Mouse (Mus musculus) c-Kit-positive CD71-negative TER-119-negative erythroid progenitor cells, embryonic 14.5 days (primary cell): ENCODE measurements around the gene Tmem178b.

Experiments used
- DNase-seq: peaks from one replicate; pipeline ENCODE4 v3.0.0-alpha.2; 2013; ENCODE audit warnings: low read depth

The Tmem178b gene

DNA sequence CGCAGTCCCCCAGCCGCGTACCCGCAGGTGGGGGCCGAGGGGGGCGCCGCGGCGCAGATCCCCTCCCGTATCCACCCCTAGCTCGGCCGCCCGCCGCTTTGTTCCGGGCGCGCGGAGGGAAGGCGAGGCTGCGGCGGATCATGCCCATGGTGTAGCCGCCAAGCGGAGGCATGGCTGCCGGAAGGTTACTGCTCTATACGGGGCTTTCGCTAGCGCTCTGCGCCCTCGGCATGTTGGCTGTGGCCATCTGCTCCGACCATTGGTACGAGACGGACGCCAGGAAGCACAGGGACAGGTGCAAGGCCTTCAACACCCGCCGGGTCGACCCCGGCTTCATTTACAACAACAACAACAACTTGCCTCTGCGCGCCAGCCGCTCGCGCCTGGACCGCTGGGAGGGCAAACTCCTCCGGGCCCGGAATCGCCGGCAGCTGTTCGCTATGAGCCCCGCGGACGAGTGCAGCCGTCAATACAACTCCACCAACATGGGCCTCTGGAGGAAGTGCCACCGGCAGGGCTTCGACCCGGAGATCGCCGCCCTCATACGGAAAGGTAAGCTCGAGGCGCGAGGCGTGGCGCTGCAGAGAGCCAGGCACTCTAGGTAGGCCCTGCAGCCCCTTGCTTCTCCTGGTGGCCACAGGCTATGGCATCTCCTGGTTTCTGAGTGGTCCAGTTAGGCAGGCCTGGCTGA is at the start of gene Tmem178b:
Gene Tmem178b, plus strand, starts transcription at position 371 of the 691 bp plus-strand sequence.
- DNase-seq, result no peak

DNA sequence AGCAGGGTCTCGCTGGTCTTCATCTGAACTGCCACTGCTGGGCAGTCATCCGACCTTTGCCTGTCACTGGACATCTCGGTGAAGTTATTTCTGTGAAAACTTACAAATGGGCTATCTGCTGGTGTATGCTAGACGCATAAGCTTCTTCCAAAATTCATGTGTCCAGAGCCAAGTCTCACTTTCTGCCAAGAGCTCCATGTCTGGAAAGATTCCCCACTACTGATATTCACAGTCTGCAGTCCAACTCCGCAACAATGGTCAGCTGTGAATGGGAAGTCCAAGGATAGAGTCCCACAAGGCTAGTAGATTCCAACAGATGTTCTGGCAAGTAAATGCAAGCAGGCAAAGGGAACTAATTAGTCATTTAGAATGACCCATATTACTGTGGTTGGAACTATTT is 44.3 kb upstream of the Tmem178b start:
- no peak for DNase-seq

DNA sequence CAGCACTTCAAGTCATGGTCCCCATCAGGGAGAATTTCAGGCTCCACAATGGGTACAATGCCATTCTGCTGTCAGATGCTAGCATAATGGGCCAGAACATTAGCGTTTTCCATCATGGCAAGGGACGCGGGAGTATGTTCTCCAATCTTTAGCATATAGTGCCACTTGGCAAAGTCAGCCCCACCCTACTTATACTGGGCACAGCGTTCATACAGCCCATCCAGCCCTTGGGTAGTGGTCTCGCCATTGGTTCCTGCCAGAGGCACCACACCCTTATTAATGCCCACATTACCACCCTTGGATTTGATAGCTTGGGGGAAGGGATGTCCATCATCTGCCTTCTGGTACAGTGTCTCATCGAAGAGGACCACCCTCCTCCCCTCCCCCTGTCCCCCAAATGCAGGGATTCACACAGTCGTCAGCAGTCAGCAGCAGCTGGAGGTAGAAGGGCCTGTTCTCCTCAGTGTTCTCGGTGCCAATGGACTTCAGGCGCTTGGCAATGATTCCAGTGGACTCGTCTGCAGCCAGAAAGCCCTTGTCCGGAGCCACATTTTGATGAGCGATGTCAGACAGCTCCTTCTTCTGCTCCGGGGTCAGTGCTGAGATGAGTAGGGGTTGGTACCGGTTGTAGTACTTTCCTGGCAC is 29.3 kb upstream of the Tmem178b start:
- no peak for DNase-seq

- no peak for DNase-seq
Measured at GRCm38 (mm10) chr6:39847538-39847937, 25.5 kb upstream of the Tmem178b start.

DNA sequence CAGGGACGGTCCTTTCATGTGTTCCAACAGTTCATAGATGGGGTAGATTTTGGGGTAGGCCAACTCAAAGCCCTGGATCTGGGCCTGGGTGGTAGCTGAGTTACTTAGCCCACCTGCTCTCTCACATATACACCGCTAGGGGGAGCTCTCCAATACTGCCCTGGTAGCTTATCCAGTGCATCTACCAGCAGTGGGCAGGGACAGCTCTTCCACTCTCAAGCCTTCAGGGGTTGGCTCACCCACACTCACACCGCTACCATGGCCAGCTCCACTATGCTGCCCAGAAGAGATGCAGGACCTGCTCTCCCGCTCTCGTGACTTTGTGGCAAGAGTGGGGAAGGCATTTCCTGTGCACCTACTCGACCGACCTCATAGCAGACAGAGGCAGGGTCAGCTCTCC is 24.3 kb upstream of the Tmem178b start:
- no peak for DNase-seq

DNA sequence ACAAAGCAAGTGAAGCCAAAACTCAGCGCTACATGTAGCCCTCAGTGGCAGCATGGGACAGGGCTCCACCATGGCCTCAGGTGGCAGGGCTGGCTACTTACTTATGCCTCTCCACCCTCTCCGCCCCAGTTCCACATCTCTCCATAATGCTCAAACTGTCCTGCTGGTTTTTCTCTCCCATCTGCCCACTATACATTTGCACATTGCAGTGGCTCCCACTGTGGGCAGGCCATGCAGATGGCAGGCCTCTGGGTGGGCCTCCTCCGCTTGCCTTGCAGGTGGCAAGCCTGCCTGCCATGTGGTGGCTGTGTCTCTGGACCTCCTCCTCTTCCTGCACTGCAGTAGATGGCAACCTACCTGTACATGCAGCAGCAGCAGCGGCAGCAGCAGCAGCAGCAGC is 23.4 kb upstream of the Tmem178b start:
- no peak for DNase-seq

DNA sequence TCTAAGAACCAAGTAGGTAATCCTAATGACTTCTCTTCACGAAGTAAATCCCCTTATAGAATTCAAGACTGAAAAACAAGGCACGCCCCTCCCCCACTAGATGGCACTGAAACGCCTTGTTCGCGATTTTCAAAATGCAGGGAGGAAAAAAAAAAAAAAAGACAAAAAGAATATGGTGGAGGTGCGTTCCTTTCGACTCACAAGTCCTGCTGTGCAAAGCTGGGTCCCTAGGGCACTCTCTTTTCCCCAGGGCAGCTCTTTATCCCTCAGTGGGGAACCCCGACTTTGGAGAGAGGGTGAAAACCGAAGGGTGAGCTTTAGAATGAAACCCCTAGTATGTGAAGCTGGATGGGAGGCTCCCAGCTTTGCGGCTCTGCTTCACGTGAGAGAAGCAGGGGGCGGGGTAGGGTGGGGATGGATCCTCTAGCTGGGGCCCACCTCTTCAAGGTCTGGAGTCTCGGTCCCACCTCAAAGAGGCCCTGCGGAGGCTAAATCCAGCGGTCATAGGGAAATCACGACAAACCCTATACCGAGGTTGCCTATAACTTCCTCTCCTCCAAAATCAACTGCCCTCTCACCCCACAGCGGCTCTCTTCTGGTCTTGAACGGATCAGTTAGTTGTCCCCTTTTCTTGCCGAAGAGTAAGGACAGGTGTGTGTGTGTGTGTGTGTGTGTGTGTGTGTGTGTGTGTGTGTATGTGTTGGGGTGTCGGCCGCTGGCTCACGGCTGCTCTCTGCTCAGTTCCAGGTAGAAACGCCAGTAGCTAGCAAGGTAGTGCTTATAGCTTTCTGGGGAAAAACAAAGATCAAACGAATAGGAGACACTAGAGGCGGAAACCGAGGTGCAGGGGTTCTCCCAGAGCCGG is 2.6 kb upstream of the Tmem178b start:
- DNase-seq, result no peak

DNA sequence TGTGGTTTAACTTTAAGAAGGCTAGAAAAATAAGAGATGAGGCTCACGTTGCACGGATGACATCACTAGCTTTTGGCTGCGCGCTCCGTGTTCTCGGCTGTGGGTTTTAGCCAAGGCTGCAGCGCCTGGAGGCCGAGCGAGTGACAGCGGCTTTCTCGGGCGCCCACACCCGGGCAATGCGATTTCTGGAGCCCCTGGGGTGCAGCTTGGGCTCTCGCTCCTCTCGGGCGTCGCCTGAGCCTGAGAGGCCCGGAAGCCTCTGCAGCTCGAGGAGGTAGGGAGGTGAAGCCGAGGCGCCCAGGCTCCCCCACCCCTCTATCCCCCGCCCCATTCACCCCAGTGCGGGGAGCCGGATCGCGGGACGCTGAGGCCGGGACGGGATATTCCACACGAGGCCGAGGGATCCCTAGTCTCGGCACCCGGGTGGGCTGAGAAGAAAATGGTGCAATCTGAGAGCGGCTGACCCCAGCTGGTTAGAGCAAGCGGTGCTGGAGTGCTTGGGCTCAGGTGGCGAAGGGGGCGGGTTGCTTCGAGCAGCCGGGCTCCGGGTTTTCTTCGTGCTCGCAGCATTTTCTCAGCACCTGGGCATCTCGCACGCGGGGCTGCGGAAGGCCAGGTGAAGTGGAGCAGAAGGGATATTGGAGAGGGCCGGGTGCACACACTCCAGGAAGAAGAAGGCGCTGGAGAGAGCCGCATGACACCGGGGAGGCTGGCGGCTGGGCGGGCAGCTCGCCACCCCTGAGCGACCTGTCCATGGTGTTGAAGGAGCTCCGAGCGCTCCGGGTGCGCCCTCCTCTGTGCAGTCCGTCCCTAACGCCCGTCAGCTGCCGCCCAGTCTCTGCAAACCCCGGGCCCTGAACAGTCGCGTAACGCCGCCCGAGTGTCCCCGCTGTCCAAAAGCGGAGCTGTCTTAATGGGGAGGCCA is 1.4 kb upstream of the Tmem178b start:
- DNase-seq, result no peak

GRCm38 (mm10) chr6:39872306-39872900 is 668 bp upstream of the Tmem178b start:
- no peak for DNase-seq

DNA sequence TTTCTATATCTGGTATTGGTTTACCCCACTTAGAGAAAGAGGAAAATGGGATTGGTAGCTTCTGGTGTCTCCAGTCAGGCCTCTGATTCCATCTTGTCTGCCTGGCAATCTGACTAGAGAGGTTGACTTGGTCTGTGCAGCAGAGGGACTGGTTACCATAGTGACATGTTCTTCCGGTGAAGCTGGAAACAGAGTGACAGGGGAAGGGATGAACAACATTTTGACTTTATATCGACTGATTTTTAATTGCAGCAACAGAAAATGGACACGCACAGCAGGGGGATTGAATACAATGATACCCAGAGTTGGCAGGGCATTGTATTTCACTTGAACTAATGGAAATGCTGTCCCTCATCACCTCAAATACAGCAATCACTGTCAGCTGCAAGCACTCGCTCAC is 2.1 kb downstream of the Tmem178b start:
- DNase-seq, result no peak

DNA sequence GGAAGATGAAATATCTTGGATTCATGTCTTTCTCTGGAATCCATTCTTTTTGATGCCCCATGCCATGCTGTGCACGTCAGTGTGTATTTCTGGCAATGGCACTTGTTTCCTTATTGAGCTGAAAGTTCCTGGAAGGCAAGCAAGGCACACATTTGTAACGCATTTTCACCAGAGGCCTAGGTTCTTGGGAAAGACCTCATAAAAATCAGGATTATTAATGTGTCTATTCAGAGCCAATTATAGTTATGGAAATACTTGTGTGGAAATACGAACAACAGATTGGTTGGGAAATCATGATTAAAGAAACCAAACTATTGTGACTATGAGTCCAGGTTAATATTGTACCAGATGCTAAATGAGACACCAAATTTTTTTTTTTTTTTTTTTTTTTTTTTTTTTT is 3.4 kb downstream of the Tmem178b start:
- DNase-seq, result no peak

GRCm38 (mm10) chr6:39890811-39891210 is 17.7 kb downstream of the Tmem178b start:
- DNase-seq, result no peak

DNA sequence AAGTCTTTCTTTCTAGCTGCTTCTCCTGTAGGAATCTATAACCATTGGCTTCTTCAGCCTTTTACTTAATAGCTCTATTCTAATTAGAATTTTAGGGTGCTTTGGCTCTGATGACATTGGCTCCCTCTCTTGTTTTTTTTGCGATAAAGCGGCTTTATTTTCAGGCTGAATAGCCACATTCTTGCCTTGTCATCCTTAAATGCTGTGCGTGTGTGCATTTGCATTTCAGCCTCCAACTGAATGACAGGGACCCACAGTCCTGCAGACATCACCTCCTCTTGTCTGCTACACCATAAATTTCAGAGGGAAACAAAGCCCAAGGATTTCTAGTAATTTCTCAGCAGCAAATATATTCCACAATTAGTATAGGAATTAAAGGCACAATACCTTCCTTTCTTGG is 23.4 kb downstream of the Tmem178b start:
- DNase-seq, result no peak

DNA sequence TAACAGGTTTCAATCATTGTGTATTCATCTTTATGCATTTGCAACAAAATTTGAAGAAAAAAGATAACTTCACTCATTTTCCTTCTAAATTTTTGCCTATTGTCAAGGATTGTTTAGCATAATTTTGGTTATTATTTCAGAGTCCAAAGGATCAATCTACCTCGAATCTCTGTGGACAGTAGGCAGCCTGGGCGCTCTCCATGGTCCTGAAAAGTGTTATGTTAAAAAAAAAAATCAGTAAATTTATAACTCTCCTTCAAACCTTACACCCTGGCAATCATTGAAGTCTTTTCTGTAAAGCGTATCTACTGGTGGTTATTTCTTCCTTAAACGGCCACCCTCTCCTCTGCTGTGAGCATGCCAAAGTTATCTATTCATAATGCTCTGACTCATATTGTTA is 26.2 kb downstream of the Tmem178b start:
- peak; percentile 17 for DNase-seq

DNA sequence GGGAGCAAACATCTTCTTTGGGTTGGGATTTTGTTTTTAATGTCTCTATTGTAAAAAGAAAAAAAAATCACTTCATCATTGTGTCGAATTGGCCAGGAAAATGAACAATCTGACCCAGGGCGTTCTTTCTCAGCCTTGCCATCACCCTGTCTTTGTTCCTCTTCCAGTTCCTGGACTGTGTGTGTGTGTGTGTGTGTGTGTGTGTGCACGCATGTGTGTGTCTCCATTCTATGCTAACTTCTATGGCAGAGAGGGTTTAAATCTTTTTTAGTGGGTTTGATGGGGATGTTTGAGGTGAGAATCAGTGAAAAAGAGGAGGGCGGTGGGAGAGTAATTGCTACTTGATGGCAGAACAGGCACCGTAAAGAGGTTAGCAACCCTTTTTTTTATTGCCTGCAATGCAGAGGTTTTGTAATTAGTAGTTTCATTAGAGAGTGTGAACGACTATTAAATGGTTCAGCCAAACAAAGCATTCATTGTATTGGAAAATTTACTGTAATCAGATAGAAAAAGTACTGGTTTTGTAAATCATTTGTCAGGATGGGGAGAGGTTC is 30.2 kb downstream of the Tmem178b start:
- no peak for DNase-seq

GRCm38 (mm10) chr6:39903845-39904244 is 30.8 kb downstream of the Tmem178b start:
- DNase-seq, result no peak

GRCm38 (mm10) chr6:39914956-39915355 is 41.9 kb downstream of the Tmem178b start:
- no peak for DNase-seq

- no peak for DNase-seq
Measured at GRCm38 (mm10) chr6:39915636-39916281, 42.7 kb downstream of the Tmem178b start.

GRCm38 (mm10) chr6:39916514-39916913 is 43.4 kb downstream of the Tmem178b start:
- DNase-seq, result no peak

DNA sequence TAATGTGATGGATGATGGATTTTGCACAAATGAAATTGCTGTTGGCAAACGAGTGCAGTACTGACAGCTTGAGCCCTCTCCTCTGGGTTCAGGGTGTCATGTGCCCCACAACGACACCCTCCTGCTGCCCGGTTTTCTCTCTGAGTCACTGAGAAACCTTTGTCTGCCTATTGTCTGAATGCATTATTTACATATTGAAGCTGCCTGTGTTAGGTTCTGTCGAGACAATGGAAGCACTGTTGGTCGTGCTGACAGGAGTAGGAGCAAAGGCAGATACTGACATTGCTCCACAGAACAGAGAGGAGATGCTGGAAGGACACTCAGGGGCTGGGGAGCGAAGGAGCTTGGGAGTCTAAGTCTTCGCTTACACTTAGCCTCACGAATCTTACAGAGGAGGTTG is 44.2 kb downstream of the Tmem178b start:
- no peak for DNase-seq

- DNase-seq, result no peak
Measured at GRCm38 (mm10) chr6:39917729-39918128, 44.7 kb downstream of the Tmem178b start.
